Mouse (Mus musculus): ENCODE measurements around the gene Nlrp5.
"Not testable (repeated sequence)": the region's sequence is repeated elsewhere in the genome, so short reads cannot be mapped to it uniquely, and the experiment has no call there.

Gene Nlrp5

DNA sequence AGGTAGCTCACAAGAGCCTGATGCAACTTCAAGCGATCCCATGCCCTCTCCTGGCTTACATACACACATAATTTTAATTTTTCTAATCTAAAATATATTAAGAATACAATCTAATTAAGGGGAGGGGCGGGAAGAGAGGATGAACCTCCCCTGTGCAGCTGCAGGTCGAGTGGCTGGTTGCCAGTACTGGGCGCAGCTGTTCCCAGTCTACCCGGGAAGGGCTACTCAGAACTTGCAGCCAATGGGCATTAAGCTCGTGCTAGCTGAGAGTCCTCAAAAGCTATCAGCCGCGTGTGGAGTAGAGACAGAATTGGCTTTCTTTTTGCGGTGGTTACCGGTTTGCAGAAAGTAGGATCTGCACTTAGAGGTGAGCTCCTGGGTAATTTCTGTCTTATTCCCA, at the start of gene Nlrp5:
Gene Nlrp5 (plus strand): TSS at position 301 of the 400 bp plus-strand sequence.
- no peak for DNase-seq (ENCODE audit: low read depth, low spot score)

DNA sequence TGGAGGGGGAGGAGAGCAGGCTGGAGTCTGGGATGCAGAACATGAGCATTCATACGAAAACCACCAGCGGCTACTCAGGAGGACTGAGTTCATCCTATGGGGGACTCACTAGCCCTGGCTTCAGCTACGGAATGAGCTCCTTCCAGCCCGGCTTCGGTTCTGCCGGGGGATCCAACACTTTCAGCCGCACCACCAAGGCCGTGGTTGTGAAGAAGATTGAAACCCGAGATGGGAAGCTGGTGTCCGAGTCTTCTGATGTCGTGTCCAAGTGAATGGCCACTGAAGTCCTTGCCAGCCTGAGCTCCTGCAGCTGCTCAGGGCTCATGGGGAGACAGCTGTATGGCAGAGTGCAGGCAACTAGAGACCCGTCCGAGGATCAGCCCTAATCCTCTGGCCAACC, 27.4 kb upstream of the Nlrp5 start:
- not testable (repeated sequence) for DNase-seq (ENCODE audit: low read depth, low spot score)

DNA sequence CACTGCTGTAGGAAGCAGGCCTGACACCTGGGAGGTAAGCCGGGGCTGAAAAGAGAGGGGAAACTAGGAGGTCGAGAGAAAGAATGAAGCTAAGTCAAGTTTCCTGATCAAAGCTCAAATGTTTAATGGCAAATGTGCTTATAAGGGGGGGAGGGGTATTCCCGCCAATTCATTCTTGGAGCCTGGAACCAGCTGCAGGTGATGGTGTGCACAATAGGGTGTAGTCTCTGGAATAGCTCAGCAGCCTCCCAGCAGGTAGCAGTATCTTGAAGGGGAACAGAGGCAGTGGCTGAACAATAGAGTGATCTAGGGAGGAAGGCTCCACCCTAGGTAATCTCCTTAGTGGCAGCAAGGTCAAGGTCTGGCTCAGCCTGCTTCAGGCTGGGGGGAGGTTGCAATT, 84.5 kb downstream of the Nlrp5 start:
- not testable (repeated sequence) for DNase-seq (ENCODE audit: low read depth, low spot score)

DNA sequence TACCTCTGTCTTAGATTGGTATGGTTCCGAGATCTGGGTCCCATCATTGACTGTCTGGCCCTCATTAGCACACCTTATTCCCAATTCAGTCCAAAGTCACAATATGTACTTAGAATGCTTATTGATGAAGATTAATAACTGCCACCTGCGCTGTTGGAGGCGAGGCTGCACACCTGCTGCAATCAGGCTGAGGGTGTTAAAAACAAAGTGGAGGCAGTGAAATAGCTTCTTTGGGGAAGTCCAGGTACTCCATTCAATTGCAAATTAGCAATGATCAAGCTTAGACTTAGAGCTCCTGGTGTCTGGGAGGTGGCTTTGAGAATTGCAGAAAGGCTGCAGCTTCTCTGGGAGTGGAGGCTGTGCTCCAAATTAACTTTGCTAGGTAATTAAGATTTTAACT, 85.1 kb downstream of the Nlrp5 start:
- DNase-seq (ENCODE audit: low read depth, low spot score) = not testable (repeated sequence)

DNA sequence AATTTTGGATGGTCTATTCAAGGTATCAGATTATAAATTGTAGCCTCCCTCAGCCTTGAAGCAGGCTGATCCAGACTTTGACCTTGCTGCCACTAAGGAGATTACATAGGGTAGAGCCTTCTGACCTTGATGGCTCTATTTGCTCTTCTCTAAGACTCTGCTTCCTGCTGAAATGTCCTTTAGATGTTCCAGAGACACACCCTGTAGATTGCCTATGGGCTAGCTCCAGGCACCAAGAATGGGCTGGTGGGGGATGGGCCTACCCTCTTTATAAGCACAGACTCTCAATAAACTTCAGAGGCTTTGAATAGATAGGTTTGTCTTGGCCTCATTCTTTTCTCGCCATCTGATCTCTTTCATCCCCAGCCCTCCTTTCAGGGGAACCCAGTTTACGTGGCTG, 87.2 kb downstream of the Nlrp5 start:
- not testable (repeated sequence) for DNase-seq (ENCODE audit: low read depth, low spot score)

All from CD4-positive, CD25-positive, alpha-beta regulatory T cell, adult 2 months (primary cell).